Comparison of ENCODE assay signal across 8 mouse cellular contexts in the genomic region with DNA sequence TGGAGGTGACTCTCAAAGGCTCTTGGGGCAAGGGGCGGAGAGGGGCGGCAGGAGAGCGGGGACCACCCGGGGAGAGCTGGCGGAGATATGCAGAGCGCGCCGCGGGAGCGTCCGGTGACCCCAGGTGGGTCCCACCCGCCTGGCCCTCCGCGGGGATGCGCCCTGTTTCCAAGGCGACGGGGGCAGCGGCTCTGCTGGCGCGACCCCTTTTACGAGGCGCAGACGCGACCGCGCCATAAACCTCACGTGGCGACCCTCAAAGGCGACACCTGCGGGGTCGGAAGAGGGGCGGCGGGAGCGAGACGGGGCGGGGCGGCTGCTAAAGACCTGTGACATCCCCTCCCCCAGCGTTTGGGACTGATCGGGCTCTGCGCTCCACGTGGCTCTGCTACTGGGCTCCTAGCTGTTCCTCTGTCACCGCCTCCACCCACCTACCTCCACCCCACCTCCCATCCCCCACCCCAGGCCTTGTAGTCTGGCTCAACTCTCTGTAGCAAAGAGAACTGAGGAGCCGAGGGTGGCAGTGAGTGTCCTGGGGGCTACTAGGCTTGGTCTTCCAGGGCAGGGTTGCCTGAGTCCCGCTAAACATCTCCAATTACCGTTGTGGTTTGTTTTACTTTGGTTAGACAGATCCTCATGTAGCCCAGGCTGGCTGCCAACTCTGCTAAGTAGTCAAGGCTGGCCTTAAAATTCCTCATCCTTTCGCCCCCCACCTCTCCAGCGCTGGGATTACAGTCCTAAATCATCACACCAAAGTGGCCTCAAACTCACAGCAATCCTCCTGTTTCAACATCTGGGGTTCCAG. TPM values are rescaled to one million over a fixed set of nuclear protein-coding genes. Genes with fewer than 3 reads are reported as not detected.
A peak's percentile ranks its signal among the peaks of the same experiment; 100 is the strongest.
DNase-seq lines count a peak whose midpoint lies in the region; ATAC-seq and TF ChIP-seq lines count a peak whose summit lies in the region.

No protein-coding gene starts in this region.

- H3K4me2 ChIP-seq in heart, embryonic 12.5 days = peak overlapping the region; percentile 87
- H3K4me2 ChIP-seq in intestine, embryonic 14.5 days (ENCODE audit: low read length) = peak overlapping the region; percentile 55
- peak overlapping the region; percentile 48 for H3K4me2 ChIP-seq in myocyte (ENCODE audit: low read depth)

- H3K27me3 ChIP-seq in heart, embryonic 12.5 days (replicated peaks) = peaks cover 51% of the 10 kb centered on the region
- H3K27me3 ChIP-seq in intestine, embryonic 14.5 days (replicated peaks; ENCODE audit: control insufficient read depth, insufficient read depth, low read length) = peaks cover 23% of the 10 kb centered on the region
- H3K27me3 ChIP-seq in myocyte (ENCODE audit: control insufficient read depth, insufficient read depth, insufficient read length) = no peaks in the 10 kb centered on the region

- no peaks in the 10 kb centered on the region for H3K9me3 ChIP-seq in heart, embryonic 12.5 days (replicated peaks)
- H3K9me3 ChIP-seq in intestine, embryonic 14.5 days (ENCODE audit: control insufficient read depth, low read length) = no peaks in the 10 kb centered on the region

- no peaks in the 10 kb centered on the region for H3K79me2 ChIP-seq in myocyte (ENCODE audit: control insufficient read depth, insufficient read depth)

- DNase-seq in heart, postnatal 14 days = no peak
- DNase-seq in embryo, embryonic 10.5 days (ENCODE audit: low spot score) = peak; percentile 71
- peak; percentile 69 for DNase-seq in intestine, embryonic 14.5 days (ENCODE audit: low spot score)
- DNase-seq in adipocyte (ENCODE audit: low spot score) = no peak
- DNase-seq in left cerebral cortex, postnatal 25 days (ENCODE audit: low spot score in 2 of 2) = no peak

- no peak for ATAC-seq in heart, embryonic 12.5 days (ENCODE audit: insufficient number of reproducible peaks, low FRiP score)
- ATAC-seq in intestine, embryonic 14.5 days (replicated peaks; ENCODE audit: low FRiP score, low TSS enrichment, low read depth) = peak; percentile 13; the same call in 1 of the 2 replicates
- no peak for ATAC-seq in CD4-positive, CD25-positive, alpha-beta regulatory T cell, adult 4 months

- 1% methylated on average over 47 of the region's 47 CpGs for WGBS in heart, embryonic 12.5 days
- WGBS in intestine, embryonic 14.5 days = 1% methylated on average over 39 of the region's 47 CpGs

- intact Hi-C loops in heart, postnatal 14 days (cut with DNase I) = no loop called here
- intact Hi-C loops in left cerebral cortex, postnatal 25 days (cut with DNase I) = no loop called here

- TF ChIP-seq POLR2A in myocyte (IDR thresholded peaks at IDR 0.05; ENCODE audit: insufficient read length, low read depth) = no peak

- H3K27ac ChIP-seq in heart, embryonic 12.5 days (ENCODE audit: poor library complexity, severe bottlenecking) = no peak overlapping the region
- no peak overlapping the region for H3K27ac ChIP-seq in intestine, embryonic 14.5 days (ENCODE audit: low read depth)

- H3K9ac ChIP-seq in heart, embryonic 12.5 days = peak overlapping the region; percentile 24
- H3K9ac ChIP-seq in intestine, embryonic 14.5 days (ENCODE audit: low read length) = peak overlapping the region; percentile 31; the same call in 1 of the 2 replicates

- H3K4me3 ChIP-seq in heart, embryonic 12.5 days = peak overlapping the region; percentile 45
- H3K4me3 ChIP-seq in intestine, embryonic 14.5 days (ENCODE audit: low read depth, low read length) = peak overlapping the region; percentile 23
- no peak overlapping the region for H3K4me3 ChIP-seq in myocyte

- H3K36me3 ChIP-seq in heart, embryonic 12.5 days = no peaks in the 10 kb centered on the region
- H3K36me3 ChIP-seq in intestine, embryonic 14.5 days (ENCODE audit: control insufficient read depth, insufficient read depth, low read length) = no peaks in the 10 kb centered on the region
- no peaks in the 10 kb centered on the region for H3K36me3 ChIP-seq in myocyte (ENCODE audit: control insufficient read depth, insufficient read depth)

- H3K4me1 ChIP-seq in heart, embryonic 12.5 days (replicated peaks) = peaks cover 52% of the 10 kb centered on the region
- H3K4me1 ChIP-seq in intestine, embryonic 14.5 days (replicated peaks; ENCODE audit: control insufficient read depth, insufficient read depth, low read length) = peaks cover 18% of the 10 kb centered on the region

- no peak overlapping the region for H3ac ChIP-seq in myocyte (ENCODE audit: control insufficient read depth, insufficient read length)

TF ChIP-seq in myocyte, 11 proteins besides CTCF, POLR2A, EP300 and RAD21:
- no peak for TF ChIP-seq E2F4 (IDR thresholded peaks at IDR 0.05; ENCODE audit: insufficient read depth)
- no peak for TF ChIP-seq TCF3 (IDR thresholded peaks at IDR 0.05; ENCODE audit: insufficient read length, low read depth)
- TF ChIP-seq USF1 (IDR thresholded peaks at IDR 0.05; ENCODE audit: low read depth) = no peak
- TF ChIP-seq MYOD1 (IDR thresholded peaks at IDR 0.05; ENCODE audit: control insufficient read depth in 1 of 3, insufficient read length in 2 of 3, low read depth in 2 of 3) = no peak
- no peak for TF ChIP-seq REST (IDR thresholded peaks at IDR 0.05; ENCODE audit: insufficient read depth, insufficient read length)
- TF ChIP-seq TCF12 (IDR thresholded peaks at IDR 0.05; ENCODE audit: insufficient read depth, poor library complexity, severe bottlenecking) = no peak
- TF ChIP-seq CEBPB (IDR thresholded peaks at IDR 0.05; ENCODE audit: insufficient read depth, poor library complexity, severe bottlenecking) = no peak
- TF ChIP-seq MYOG (IDR thresholded peaks at IDR 0.05; ENCODE audit: control insufficient read depth in 1 of 3, insufficient read depth in 1 of 3, insufficient read length in 2 of 3, low read depth in 2 of 3) = no peak
- TF ChIP-seq MAX (IDR thresholded peaks at IDR 0.05; ENCODE audit: low read depth) = no peak
- TF ChIP-seq SRF (IDR thresholded peaks at IDR 0.05; ENCODE audit: control insufficient read depth, insufficient read length, low read depth) = no peak

RNA-seq across cellular contexts. Expression of a gene that starts 9.3 kb away (rescaled TPM):
- 5.3 and 6.1 TPM in 2 replicates for polyA plus RNA-seq in heart, embryonic 12.5 days (2016; fragmentation: Nextera tagmentation; extraction: Ambion mirVana)
- 1 to 10 TPM; 8.0 to 8.9 TPM for total RNA-seq in heart, postnatal 14 days (2021)
- 3.4 and 3.5 TPM in 2 replicates for polyA plus RNA-seq in intestine, embryonic 14.5 days (2014; fragmentation: Nextera tagmentation; extraction: Ambion mirVana)
- 46.8 TPM for polyA plus RNA-seq in myocyte (2012; fragmentation: generic; extraction: Trizol)
- 1 to 10 TPM in 1 of 2 experiments, under 1 TPM in 1; 0.82 to 1.2 TPM for total RNA-seq in left cerebral cortex, postnatal 25 days (2021)
- under 1 TPM in 1 of 2 experiments, not detected in 1; 0.34 TPM for polyA plus RNA-seq in CD4-positive, CD25-positive, alpha-beta regulatory T cell, adult 4 months (2017; shearing (Covaris generic))

RNA-seq across cellular contexts. Expression of a gene that starts 52.5 kb away (rescaled TPM):
- polyA plus RNA-seq in heart, embryonic 12.5 days (2016; fragmentation: Nextera tagmentation; extraction: Ambion mirVana) = 2.6 and 3.1 TPM in 2 replicates
- 10 to 100 TPM; 20.7 TPM for total RNA-seq in heart, postnatal 14 days (2021)
- polyA plus RNA-seq in intestine, embryonic 14.5 days (2014; fragmentation: Nextera tagmentation; extraction: Ambion mirVana) = 14.2 and 15.8 TPM in 2 replicates
- polyA plus RNA-seq in myocyte (2012; fragmentation: generic; extraction: Trizol) = 28.6 TPM
- 10 to 100 TPM; 15.1 to 16.3 TPM for total RNA-seq in left cerebral cortex, postnatal 25 days (2021)
- not detected for polyA plus RNA-seq in CD4-positive, CD25-positive, alpha-beta regulatory T cell, adult 4 months (2017; shearing (Covaris generic))

Comparison
In these comparisons a context has a peak if more than half of its experiments do, and no peak if none do; other contexts are left out.
1. DNase-seq: peak in embryo, embryonic 10.5 days (single experiment) and intestine, embryonic 14.5 days (single experiment); none in heart, postnatal 14 days (0 of 2), adipocyte (single experiment) and left cerebral cortex, postnatal 25 days (0 of 2).
2. Peak in every context shown above with its lines, with median percentiles within 50 percentile points of each other: H3K4me2 ChIP-seq.